Mouse (Mus musculus): ENCODE measurements around the gene Vmn1r237. TPM values are rescaled to one million over a fixed set of nuclear protein-coding genes. Genes with fewer than 3 reads are reported as not detected.

The Vmn1r237 gene
- not detected in 4 replicates for total RNA-seq (2023)

DNA sequence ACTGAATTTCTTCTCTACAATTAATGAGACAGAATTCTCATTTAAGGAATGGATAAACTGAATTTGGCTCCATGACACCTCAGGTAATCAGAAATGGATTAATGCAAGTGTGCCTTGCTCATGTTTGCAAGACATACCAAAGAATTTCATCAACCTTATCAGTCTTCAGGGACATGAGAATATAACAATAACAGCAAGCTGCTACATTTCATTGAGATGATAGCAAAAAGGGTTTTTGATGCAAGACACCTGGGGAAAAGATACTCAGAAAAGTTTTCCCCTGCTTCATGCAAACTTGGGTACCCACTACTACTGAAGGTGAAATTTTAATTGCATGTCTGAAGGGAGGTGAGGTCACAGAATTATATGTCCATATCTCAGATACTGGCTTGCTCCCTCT lies at the start of gene Vmn1r237:
Vmn1r237 (plus strand) TSS at position 301 of the 400 bp plus-strand sequence.

DNA sequence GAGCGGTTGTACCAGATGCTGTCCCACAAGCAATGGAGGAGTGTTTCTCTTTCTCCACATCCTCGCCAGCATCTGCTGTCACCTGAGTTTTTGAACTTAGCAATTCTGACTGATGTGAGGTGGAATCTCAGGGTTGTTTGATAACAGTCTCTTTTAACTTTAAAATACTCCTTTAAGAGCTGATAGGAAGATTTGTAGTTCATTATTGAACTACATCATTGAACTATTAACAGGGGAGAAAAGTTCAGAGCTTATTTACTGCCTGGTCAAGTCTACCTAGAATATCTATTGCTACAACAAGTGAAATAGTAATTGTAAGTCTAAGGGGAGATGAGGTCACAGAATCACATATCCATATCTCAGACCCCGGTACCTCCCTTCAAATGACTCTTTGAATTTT lies 29.0 kb upstream of the Vmn1r237 start, which contains the start of gene Vmn1r236:
Vmn1r236 (plus strand) TSS at position 301 of the 400 bp plus-strand sequence.

Other genes with a start within 250 kb of the Vmn1r237 start
- gene Vmn1r234, start 85.8 kb upstream of the Vmn1r237 start, total RNA-seq (2023), result not detected in 4 replicates
- gene Vmn1r235, start 55.5 kb upstream of the Vmn1r237 start, total RNA-seq (2023), result not detected in 4 replicates
- not detected in 4 replicates for gene Vmn1r236, start 28.9 kb upstream of the Vmn1r237 start, total RNA-seq (2023)
- 3.3 to 5.0 TPM (median 3.9 TPM) in 4 replicates for gene Zfp677, start 71.9 kb downstream of the Vmn1r237 start, total RNA-seq (2023)
- gene Zfp54, start 111.4 kb downstream of the Vmn1r237 start, total RNA-seq (2023), result 1.1 to 2.0 TPM (median 1.4 TPM) in 4 replicates
- gene Zfp51, start 138.5 kb downstream of the Vmn1r237 start, total RNA-seq (2023), result 11.0 to 14.5 TPM (median 13.0 TPM) in 4 replicates
- gene Zfp53, start 177.1 kb downstream of the Vmn1r237 start, total RNA-seq (2023), result 6.3 to 8.8 TPM (median 7.2 TPM) in 4 replicates
- 10.9 to 15.6 TPM (median 12.8 TPM) in 4 replicates for gene Zfp52, start 223.7 kb downstream of the Vmn1r237 start, total RNA-seq (2023)

All from B cell, adult 62 days (primary cell).